Mouse (Mus musculus): ENCODE measurements around the gene Acbd4.

DNA sequence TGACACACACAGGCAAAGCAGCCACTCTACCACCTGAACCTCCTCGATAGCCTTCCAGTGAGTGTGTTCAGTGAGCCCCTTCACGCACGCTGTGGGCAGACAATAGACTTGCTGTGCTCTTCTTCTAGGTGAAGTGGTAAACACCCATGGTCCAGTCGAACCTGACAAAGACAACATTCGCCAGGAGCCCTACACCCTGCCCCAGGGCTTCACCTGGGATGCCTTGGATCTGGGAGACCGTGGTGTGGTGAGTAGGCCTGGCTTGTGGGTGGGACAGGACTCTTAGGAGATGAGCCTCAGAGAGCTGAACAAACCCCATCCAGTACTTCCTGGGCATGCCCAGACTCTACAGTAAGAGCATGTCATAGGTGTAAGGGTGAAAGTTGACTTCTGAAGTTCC is 49.4 kb upstream of the Acbd4 start:
- no peak for TF ChIP-seq POLR2A (IDR thresholded peaks at IDR 0.05; ENCODE audit: control insufficient read depth, low read depth, low read length)
- TF ChIP-seq CTCF (IDR thresholded peaks at IDR 0.05; ENCODE audit: control insufficient read depth, insufficient read depth, insufficient replicate concordance, low read depth, low read length), result no peak
